Mouse (Mus musculus): ENCODE measurements around the gene Zcwpw1. TPM values are rescaled to one million over a fixed set of nuclear protein-coding genes. Genes with fewer than 3 reads are reported as not detected.
A peak's percentile ranks its signal among the peaks of the same experiment; 100 is the strongest.
"Not testable (repeated sequence)": the region's sequence is repeated elsewhere in the genome, so short reads cannot be mapped to it uniquely, and the experiment has no call there.

Zcwpw1 gene
- total RNA-seq, 2 experiments from 2014 or later: 5.7 to 8.1 TPM

GRCm38 (mm10) chr5:137808316-137808715, 20.7 kb downstream of the Zcwpw1 start:
- no peak for DNase-seq (ENCODE audit: low spot score in 2 of 2)
- TF ChIP-seq CTCF (conservative IDR thresholded peaks at IDR 0.05): no peak
- H3K27ac ChIP-seq: no peak overlapping the region
- no peak overlapping the region for H3K4me3 ChIP-seq

- no peak for DNase-seq (ENCODE audit: low spot score in 2 of 2)
- Histone ChIP-seq H3K4me3 (no peak overlapping the region), H3K27ac (no peak overlapping the region)
- no peak for TF ChIP-seq CTCF (conservative IDR thresholded peaks at IDR 0.05)
Measured at GRCm38 (mm10) chr5:137817466-137818222, 30.0 kb downstream of the Zcwpw1 start.

- TF ChIP-seq CTCF (conservative IDR thresholded peaks at IDR 0.05): no peak
- H3K27ac ChIP-seq: no peak overlapping the region
- no peak for DNase-seq (ENCODE audit: low spot score in 2 of 2)
- no peak overlapping the region for H3K4me3 ChIP-seq
Measured at GRCm38 (mm10) chr5:137822126-137822525, 34.5 kb downstream of the Zcwpw1 start.

GRCm38 (mm10) chr5:137822602-137823001, 35.0 kb downstream of the Zcwpw1 start:
- no peak for TF ChIP-seq CTCF (conservative IDR thresholded peaks at IDR 0.05)
- Histone ChIP-seq H3K4me3 (no peak overlapping the region), H3K27ac (no peak overlapping the region)
- no peak for DNase-seq (ENCODE audit: low spot score in 2 of 2)

- 0 out of 2 replicates have a peak overlapping the region, but pooled peaks have one; percentile 14 for H3K27ac ChIP-seq
- no peak for TF ChIP-seq CTCF (conservative IDR thresholded peaks at IDR 0.05)
- no peak for DNase-seq (ENCODE audit: low spot score in 2 of 2)
- H3K4me3 ChIP-seq: no peak overlapping the region
Measured at GRCm38 (mm10) chr5:137823455-137824045, 36.0 kb downstream of the Zcwpw1 start.

GRCm38 (mm10) chr5:137825030-137825429, 37.4 kb downstream of the Zcwpw1 start:
- Histone ChIP-seq H3K4me3 (no peak overlapping the region), H3K27ac (no peak overlapping the region; the same call in 1 of the 2 replicates)
- DNase-seq (ENCODE audit: low spot score in 2 of 2): no peak
- TF ChIP-seq CTCF (conservative IDR thresholded peaks at IDR 0.05): no peak

GRCm38 (mm10) chr5:137825971-137826370, 38.4 kb downstream of the Zcwpw1 start:
- DNase-seq (ENCODE audit: low spot score in 2 of 2): no peak
- TF ChIP-seq CTCF (conservative IDR thresholded peaks at IDR 0.05): no peak
- no peak overlapping the region for H3K27ac ChIP-seq
- no peak overlapping the region for H3K4me3 ChIP-seq

GRCm38 (mm10) chr5:137826421-137826820, 38.8 kb downstream of the Zcwpw1 start:
- DNase-seq (ENCODE audit: low spot score in 2 of 2): no peak
- no peak overlapping the region for H3K27ac ChIP-seq
- no peak for TF ChIP-seq CTCF (conservative IDR thresholded peaks at IDR 0.05)
- H3K4me3 ChIP-seq: no peak overlapping the region

- DNase-seq (ENCODE audit: low spot score in 2 of 2): no peak
- no peak for TF ChIP-seq CTCF (conservative IDR thresholded peaks at IDR 0.05)
- H3K4me3 ChIP-seq: no peak overlapping the region
- no peak overlapping the region for H3K27ac ChIP-seq
Measured at GRCm38 (mm10) chr5:137828694-137829093, 41.1 kb downstream of the Zcwpw1 start.

GRCm38 (mm10) chr5:137830238-137830637, 42.6 kb downstream of the Zcwpw1 start:
- TF ChIP-seq CTCF (conservative IDR thresholded peaks at IDR 0.05): no peak
- Histone ChIP-seq H3K4me3 (no peak overlapping the region), H3K27ac (no peak overlapping the region; the same call in 1 of the 2 replicates)
- DNase-seq (ENCODE audit: low spot score in 2 of 2): no peak

GRCm38 (mm10) chr5:137831106-137831505, 43.5 kb downstream of the Zcwpw1 start:
- no peak for DNase-seq (ENCODE audit: low spot score in 2 of 2)
- no peak for TF ChIP-seq CTCF (conservative IDR thresholded peaks at IDR 0.05)
- peak overlapping the region; percentile 19; the same call in 1 of the 2 replicates for H3K27ac ChIP-seq
- H3K4me3 ChIP-seq: no peak overlapping the region

- peak overlapping the region; percentile 19; the same call in 1 of the 2 replicates for H3K27ac ChIP-seq
- DNase-seq (ENCODE audit: low spot score in 2 of 2): no peak
- no peak overlapping the region for H3K4me3 ChIP-seq
- TF ChIP-seq CTCF (conservative IDR thresholded peaks at IDR 0.05): no peak
Measured at GRCm38 (mm10) chr5:137831506-137831905, 43.9 kb downstream of the Zcwpw1 start.

- Histone ChIP-seq H3K4me3 (no peak overlapping the region), H3K27ac (no peak overlapping the region)
- TF ChIP-seq CTCF (conservative IDR thresholded peaks at IDR 0.05): no peak
- no peak for DNase-seq (ENCODE audit: low spot score in 2 of 2)
Measured at GRCm38 (mm10) chr5:137833500-137833899, 45.9 kb downstream of the Zcwpw1 start.

GRCm38 (mm10) chr5:137835966-137836520, 48.4 kb downstream of the Zcwpw1 start, which contains the start of gene Pilra:
Gene Pilra, minus strand, starts transcription at chr5:137836281.
- H3K4me3 ChIP-seq; DNase-seq (ENCODE audit: low spot score in 2 of 2); H3K27ac ChIP-seq: not testable (repeated sequence)

All from layer of hippocampus, adult 2 months (tissue).